Mouse (Mus musculus) midbrain, embryonic 16.5 days (tissue): Measurements from ENCODE around the gene Esrrg. TPM values are rescaled to one million over a fixed set of nuclear protein-coding genes. Genes with fewer than 3 reads are reported as not detected.

Experiments used
- ATAC-seq: fragments of 200-750 bp; cut with Nextera tagmentation; 2 replicates; pipeline ENCODE4 v1.8.0; 2017; ENCODE audit warnings: moderate TSS enrichment
- H3K27ac ChIP-seq: fragments of 300-500 bp; sonication (generic); 2 replicates; pipeline ENCODE4 v1.5.1; 2014; ENCODE audit warnings: mild to moderate bottlenecking, low read length, mixed read lengths
- H3K27me3 ChIP-seq: fragments of 300-500 bp; sonication (generic); 2 replicates; pipeline ENCODE4 v1.6.1; 2014; ENCODE audit warnings: low read depth, low read length, mixed read lengths; ENCODE audit not compliant: control insufficient read depth, insufficient read depth
- H3K36me3 ChIP-seq: fragments of 300-500 bp; sonication (generic); 2 replicates; pipeline ENCODE4 v1.6.1; 2014; ENCODE audit warnings: mild to moderate bottlenecking, low read length, moderate library complexity, mixed read lengths; ENCODE audit not compliant: control insufficient read depth, insufficient read depth
- H3K4me1 ChIP-seq: fragments of 300-500 bp; sonication (generic); 2 replicates; pipeline ENCODE4 v1.6.1; 2014; ENCODE audit warnings: mild to moderate bottlenecking, low read length, mixed read lengths; ENCODE audit not compliant: control insufficient read depth, insufficient read depth
- H3K4me2 ChIP-seq: fragments of 300-500 bp; sonication (generic); 2 replicates; pipeline ENCODE4 v1.6.1; 2014; ENCODE audit warnings: mild to moderate bottlenecking, low read length, mixed read lengths
- H3K4me3 ChIP-seq: fragments of 300-500 bp; sonication (generic); 2 replicates; pipeline ENCODE4 v1.5.1; 2014; ENCODE audit warnings: low read depth, mild to moderate bottlenecking, low read length, moderate library complexity, mixed read lengths
- H3K9ac ChIP-seq: fragments of 300-500 bp; sonication (generic); 2 replicates; pipeline ENCODE4 v1.6.1; 2014; ENCODE audit warnings: low read depth, low read length, mixed read lengths
- H3K9me3 ChIP-seq: fragments of 300-500 bp; sonication (generic); replicated peaks from 2 replicates; pipeline ENCODE4 v1.6.1; 2014; ENCODE audit warnings: mild to moderate bottlenecking, low read length, mixed read lengths; ENCODE audit not compliant: control insufficient read depth, poor library complexity, severe bottlenecking
- WGBS: fragments of 180-500 bp; shearing (Covaris S2); extraction: QIAGEN DNeasy Blood & Tissue Kit; methylation state at CpG from one replicate; pipeline ENCODE4 v1.1.7; 2014; 5-methylcytosine and 5-hydroxymethylcytosine counted together
- polyA plus RNA-seq: library from polyadenylated mRNA; unstranded; fragments of >200 nt; fragmentation: Nextera tagmentation; extraction: Ambion mirVana; gene quantifications from 2 replicates; pipeline ENCODE4 v1.2.1, GENCODE M21; 2015

The Esrrg gene
- polyA plus RNA-seq, 1 experiment from 2014 or later: 24.9 TPM

GRCm38 (mm10) chr1:187964829-187965760 lies 356.5 kb downstream of the Esrrg start:
- no peak overlapping the region for H3K4me2 ChIP-seq
- no peak overlapping the region for H3K27ac ChIP-seq
- no peak overlapping the region for H3K4me3 ChIP-seq
- H3K9me3 ChIP-seq: no peaks in the 10 kb centered on the region
- H3K27me3 ChIP-seq: no peaks in the 10 kb centered on the region
- H3K36me3 ChIP-seq: no peaks in the 10 kb centered on the region
- ATAC-seq: no peak
- no peaks in the 10 kb centered on the region for H3K4me1 ChIP-seq
- H3K9ac ChIP-seq: no peak overlapping the region
- 16% methylated on average over 18 of the region's 18 CpGs for WGBS

DNA sequence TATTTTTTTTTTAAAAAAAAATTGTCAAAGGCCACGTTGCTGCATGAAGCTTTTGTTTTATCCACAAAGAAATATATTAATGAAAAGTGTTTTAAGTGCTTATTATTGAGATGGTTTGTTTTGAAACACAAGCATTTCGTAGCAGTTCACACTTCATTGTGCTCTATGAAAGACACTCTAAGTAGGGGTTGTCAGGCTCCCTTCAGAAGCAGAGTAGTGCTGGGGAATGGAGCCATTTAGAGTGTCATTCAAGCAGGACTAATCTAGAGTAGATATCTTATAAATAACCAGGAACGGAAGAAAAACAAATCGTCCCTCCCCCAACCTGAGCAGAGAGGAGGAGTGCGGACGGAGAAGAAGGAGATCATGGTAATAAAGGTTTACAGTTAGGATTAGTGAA lies 357.3 kb downstream of the Esrrg start:
- H3K4me2 ChIP-seq: no peak overlapping the region
- no peak for ATAC-seq
- H3K27ac ChIP-seq: no peak overlapping the region
- H3K9me3 ChIP-seq: no peaks in the 10 kb centered on the region
- no peaks in the 10 kb centered on the region for H3K36me3 ChIP-seq
- H3K27me3 ChIP-seq: no peaks in the 10 kb centered on the region
- no peak overlapping the region for H3K9ac ChIP-seq
- H3K4me1 ChIP-seq: no peaks in the 10 kb centered on the region
- WGBS: 13% methylated on average over 6 of the region's 6 CpGs
- no peak overlapping the region for H3K4me3 ChIP-seq

- WGBS: 96% methylated on average over 4 of the region's 4 CpGs
- Histone ChIP-seq H3K27ac (no peak overlapping the region), H3K27me3 (no peaks in the 10 kb centered on the region; the same call in 1 of the 2 replicates), H3K4me1 (no peaks in the 10 kb centered on the region), H3K9me3 (no peaks in the 10 kb centered on the region), H3K4me2 (no peak overlapping the region), H3K4me3 (no peak overlapping the region), H3K9ac (no peak overlapping the region), H3K36me3 (no peaks in the 10 kb centered on the region)
- ATAC-seq: no peak
These were observed 359.8 kb downstream of the Esrrg start for GRCm38 (mm10) chr1:187968379-187968778.

- Histone ChIP-seq H3K4me3 (no peak overlapping the region), H3K27ac (no peak overlapping the region), H3K4me2 (no peak overlapping the region), H3K36me3 (no peaks in the 10 kb centered on the region), H3K9me3 (no peaks in the 10 kb centered on the region), H3K27me3 (no peaks in the 10 kb centered on the region; the same call in 1 of the 2 replicates), H3K9ac (no peak overlapping the region), H3K4me1 (peaks cover 2% of the 10 kb centered on the region; the same call in 1 of the 2 replicates)
- no peak for ATAC-seq
- WGBS: 80% methylated on average over 5 of the region's 5 CpGs
These were observed 360.9 kb downstream of the Esrrg start for GRCm38 (mm10) chr1:187969491-187969890.

DNA sequence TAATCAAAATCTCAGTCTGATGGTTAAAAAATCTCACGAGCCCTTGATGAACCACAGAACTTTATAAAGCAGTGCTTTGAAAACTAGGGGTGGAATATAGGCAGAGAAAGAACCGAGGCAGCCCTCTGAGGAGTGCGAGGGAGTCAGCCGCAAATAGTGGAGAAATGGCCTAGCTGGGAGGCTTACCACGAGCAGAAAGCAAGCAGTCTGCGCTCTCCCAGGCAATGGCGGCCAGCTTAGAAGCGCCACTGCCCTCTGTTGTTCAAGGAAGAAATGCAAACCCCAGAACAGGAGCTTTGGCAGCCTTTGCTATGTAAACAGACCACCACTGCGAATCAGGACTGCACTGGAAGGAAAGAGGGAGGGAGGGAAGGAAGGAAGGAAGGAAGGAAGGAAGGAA lies 365.8 kb downstream of the Esrrg start:
- no peak overlapping the region for H3K4me3 ChIP-seq
- no peaks in the 10 kb centered on the region; the same call in 1 of the 2 replicates for H3K27me3 ChIP-seq
- ATAC-seq: peak; percentile 70; the same call in 1 of the 2 replicates
- no peak overlapping the region for H3K27ac ChIP-seq
- H3K9ac ChIP-seq: no peak overlapping the region
- no peaks in the 10 kb centered on the region for H3K9me3 ChIP-seq
- no peak overlapping the region for H3K4me2 ChIP-seq
- 10% methylated on average over 9 of the region's 9 CpGs for WGBS
- H3K36me3 ChIP-seq: no peaks in the 10 kb centered on the region
- H3K4me1 ChIP-seq: peaks cover 4% of the 10 kb centered on the region

- Histone ChIP-seq H3K4me2 (no peak overlapping the region), H3K36me3 (no peaks in the 10 kb centered on the region), H3K27me3 (no peaks in the 10 kb centered on the region; the same call in 1 of the 2 replicates), H3K9me3 (no peaks in the 10 kb centered on the region), H3K27ac (no peak overlapping the region), H3K4me1 (peaks cover 4% of the 10 kb centered on the region), H3K4me3 (no peak overlapping the region), H3K9ac (no peak overlapping the region)
- WGBS: 54% methylated on average over 20 of the region's 20 CpGs
- ATAC-seq: 0 out of 2 replicates have a peak, but pooled peaks have one; percentile 45
These were observed 367.1 kb downstream of the Esrrg start for GRCm38 (mm10) chr1:187975465-187976352.

DNA sequence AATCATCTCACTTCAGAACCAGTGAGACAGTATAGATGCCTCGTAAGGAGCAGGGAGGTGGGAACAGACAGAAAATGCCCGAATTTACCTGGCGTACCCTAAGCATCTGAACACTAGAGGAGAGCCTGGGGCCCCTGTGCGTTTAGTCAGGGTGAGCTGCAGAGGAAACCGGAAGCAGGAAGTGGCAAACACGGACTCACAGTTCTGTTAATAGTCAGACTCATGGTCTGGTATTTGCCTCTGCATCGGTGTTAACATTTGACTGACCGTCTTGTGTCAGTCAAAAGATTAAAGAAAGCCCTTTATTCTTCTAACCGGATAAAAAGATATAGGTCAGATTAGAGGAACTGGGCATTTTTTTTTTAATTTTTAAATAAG lies 367.8 kb downstream of the Esrrg start:
- Histone ChIP-seq H3K9ac (no peak overlapping the region), H3K9me3 (no peaks in the 10 kb centered on the region), H3K4me2 (no peak overlapping the region), H3K27ac (no peak overlapping the region), H3K4me1 (peaks cover 4% of the 10 kb centered on the region), H3K36me3 (no peaks in the 10 kb centered on the region), H3K27me3 (no peaks in the 10 kb centered on the region; the same call in 1 of the 2 replicates), H3K4me3 (no peak overlapping the region)
- WGBS: 81% methylated on average over 9 of the region's 9 CpGs
- no peak for ATAC-seq

DNA sequence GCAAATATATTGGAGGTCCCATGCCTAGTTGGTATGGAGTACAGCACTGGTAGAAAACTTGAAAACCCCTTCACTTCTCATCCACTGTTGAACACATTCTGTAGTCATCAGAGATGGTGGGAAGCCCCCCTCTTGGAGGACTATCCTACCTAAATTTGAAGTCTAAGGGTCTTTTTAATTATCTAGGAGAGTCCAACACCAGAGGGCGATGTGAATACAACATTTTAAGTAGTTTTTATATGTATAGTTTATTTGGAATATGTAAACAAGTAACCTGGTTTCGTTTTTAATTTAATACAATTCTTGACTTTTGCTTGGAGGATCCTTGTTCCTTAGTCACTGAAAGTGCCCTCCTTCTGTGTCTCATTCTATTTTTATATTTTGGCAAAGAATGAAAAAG lies 372.4 kb downstream of the Esrrg start:
- Histone ChIP-seq H3K36me3 (no peaks in the 10 kb centered on the region), H3K4me1 (peaks cover 10% of the 10 kb centered on the region), H3K9ac (no peak overlapping the region), H3K9me3 (no peaks in the 10 kb centered on the region), H3K27ac (no peak overlapping the region), H3K4me2 (no peak overlapping the region), H3K27me3 (no peaks in the 10 kb centered on the region), H3K4me3 (no peak overlapping the region)
- ATAC-seq: no peak
- WGBS: 86% methylated on average over 2 of the region's 2 CpGs
